Mouse (Mus musculus) olfactory bulb, adult 2 months (tissue): ENCODE measurements around the gene Renbp.

Experiments used
- CTCF ChIP-seq: fragments of 200-500 bp; IDR thresholded peaks from 2 replicates; pipeline ENCODE4 v1.5.1; 2012; ENCODE audit warnings: low read depth, mild to moderate bottlenecking, low read length, moderate library complexity; ENCODE audit not compliant: insufficient read depth
- POLR2A ChIP-seq: fragments of 200-500 bp; IDR thresholded peaks from 2 replicates; pipeline ENCODE4 v1.6.1; 2012; ENCODE audit warnings: mild to moderate bottlenecking, low read depth, low read length, moderate library complexity; ENCODE audit not compliant: insufficient read depth

- TF ChIP-seq POLR2A (no peak), CTCF (no peak)
These were observed 37.8 kb downstream of the Renbp start for GRCm38 (mm10) chrX:73892833-73893232.
